Mouse (Mus musculus) cerebellum, postnatal 10 days (tissue): ENCODE data around the gene Cfap70.

Experiments used
- DNase-seq, 2 experiments: peaks; one replicate each; pipeline ENCODE4 v3.0.0; 2021; ENCODE audit warnings: mixed read lengths in 2 of 2

The Cfap70 gene

GRCm38 (mm10) chr14:20451765-20452331 lies at the start of gene Cfap70:
Gene Cfap70, minus strand, starts transcription at chr14:20452226.
- peak; percentile 77 to 80 for DNase-seq

- DNase-seq, result no peak
Observed at GRCm38 (mm10) chr14:20499982-20500381, 48.0 kb upstream of the Cfap70 start.

GRCm38 (mm10) chr14:20496603-20497002 lies 44.6 kb upstream of the Cfap70 start, which contains the start of gene Mss51:
Gene Mss51, minus strand, starts transcription at chr14:20496901.
- no peak for DNase-seq

DNA sequence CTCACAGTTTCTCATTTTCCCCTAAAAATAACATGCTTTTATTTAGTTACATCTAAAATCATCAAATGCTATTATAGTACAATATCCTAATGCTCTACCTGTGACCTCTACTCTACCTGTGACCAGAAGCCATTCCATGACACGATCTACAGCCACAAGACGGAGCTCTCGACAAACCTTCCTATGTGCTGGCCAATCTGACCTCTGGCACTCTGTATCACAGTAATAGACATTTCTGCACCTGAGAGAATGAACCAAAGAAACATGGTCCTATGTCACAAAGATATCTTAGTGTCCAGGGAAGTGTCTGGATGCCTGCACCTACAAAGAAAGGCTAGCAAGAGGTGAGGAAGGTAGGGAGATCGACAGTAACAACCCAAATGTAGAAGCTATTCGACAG lies 34.0 kb upstream of the Cfap70 start:
- DNase-seq, result no peak

GRCm38 (mm10) chr14:20482051-20482751 lies 30.2 kb upstream of the Cfap70 start:
- DNase-seq, result no peak

- peak; percentile 11 to 22 for DNase-seq
Observed at GRCm38 (mm10) chr14:20481211-20481610, 29.2 kb upstream of the Cfap70 start.

DNA sequence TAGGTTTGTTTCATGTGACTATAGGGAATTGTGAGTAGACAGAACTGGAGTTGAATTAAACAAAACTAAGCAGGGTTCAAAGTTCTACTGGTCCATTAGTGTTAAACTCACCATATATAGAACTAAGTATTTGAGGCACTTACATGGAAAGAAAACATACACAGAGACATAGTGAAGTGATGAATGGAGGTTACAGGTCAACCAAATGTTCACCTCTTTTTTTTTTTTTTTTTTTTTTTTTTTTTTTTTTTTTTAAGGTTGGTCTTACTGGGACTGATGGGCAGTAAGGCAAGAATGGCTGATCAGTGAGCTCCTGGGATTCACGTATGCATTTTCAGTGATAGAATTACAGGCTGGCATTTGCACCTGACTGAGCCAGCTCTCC lies 28.2 kb upstream of the Cfap70 start:
- no peak for DNase-seq

DNA sequence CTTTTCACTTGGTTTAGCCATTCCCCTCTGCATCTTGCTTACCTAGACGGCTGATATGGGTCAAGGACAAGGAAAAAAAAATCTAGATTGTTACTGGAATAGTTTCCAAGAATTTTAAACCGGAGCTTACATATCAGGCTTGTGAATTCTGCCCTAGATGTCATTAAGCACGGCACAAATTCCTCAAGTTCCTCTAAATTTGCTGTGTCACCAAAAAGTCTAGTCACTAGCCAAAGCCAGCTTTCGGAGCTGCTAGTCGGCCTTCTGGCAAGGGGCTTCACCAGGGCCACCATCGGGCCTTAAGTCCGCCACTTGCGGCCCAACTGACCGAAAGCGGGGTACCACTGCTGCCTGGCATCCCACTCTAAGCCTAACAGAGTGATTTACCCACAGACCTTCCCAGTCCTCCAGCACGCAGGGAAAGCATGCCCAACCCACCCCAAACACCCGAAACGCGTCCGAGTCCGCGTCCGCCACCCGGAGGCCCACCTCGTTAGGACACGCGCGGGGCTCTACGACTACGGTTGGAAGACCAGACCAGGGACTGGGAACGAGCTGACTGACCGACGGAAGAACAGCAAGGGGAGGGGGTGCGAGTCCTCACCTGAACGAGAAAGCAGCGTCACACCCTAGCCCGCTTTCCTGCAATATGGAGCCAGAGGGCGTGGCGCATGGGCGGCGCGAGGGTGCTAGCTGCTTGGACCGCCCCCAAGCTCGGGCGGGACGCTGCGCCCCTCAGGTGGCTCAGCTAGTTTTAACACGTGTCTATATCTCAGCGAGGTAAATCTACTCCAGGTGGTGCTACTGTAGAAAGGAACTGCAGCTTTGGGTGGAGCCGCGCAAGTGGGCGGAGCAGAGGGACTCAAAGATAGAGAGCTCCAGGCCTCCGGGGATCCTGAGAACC lies 27.5 kb upstream of the Cfap70 start, which contains the start of gene Anxa7:
Gene Anxa7, minus strand, starts transcription at position 843 of the 904 bp plus-strand sequence.
- peak; percentile 66 to 75 for DNase-seq

GRCm38 (mm10) chr14:20478801-20479200 lies 26.8 kb upstream of the Cfap70 start:
- DNase-seq, result no peak

DNA sequence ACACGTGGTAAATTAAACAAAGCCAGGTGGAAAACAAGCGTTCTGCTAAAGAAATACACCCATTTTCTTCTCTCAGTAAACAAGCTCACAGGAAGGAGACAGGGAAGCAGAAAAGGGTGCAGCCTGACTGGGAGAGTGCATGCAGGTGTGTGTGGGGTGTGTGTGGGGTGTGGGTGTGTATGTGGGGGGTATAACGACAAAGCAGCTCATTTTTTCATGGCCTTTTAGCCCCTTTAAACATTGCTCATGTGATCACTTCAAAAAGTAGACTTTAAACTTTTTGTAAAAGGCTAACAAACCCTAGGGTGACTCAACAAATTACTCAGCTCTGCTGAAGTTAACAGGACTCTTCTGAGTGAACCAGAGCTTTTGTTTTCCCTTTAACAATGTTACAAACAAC lies 26.4 kb upstream of the Cfap70 start:
- DNase-seq, result no peak

DNA sequence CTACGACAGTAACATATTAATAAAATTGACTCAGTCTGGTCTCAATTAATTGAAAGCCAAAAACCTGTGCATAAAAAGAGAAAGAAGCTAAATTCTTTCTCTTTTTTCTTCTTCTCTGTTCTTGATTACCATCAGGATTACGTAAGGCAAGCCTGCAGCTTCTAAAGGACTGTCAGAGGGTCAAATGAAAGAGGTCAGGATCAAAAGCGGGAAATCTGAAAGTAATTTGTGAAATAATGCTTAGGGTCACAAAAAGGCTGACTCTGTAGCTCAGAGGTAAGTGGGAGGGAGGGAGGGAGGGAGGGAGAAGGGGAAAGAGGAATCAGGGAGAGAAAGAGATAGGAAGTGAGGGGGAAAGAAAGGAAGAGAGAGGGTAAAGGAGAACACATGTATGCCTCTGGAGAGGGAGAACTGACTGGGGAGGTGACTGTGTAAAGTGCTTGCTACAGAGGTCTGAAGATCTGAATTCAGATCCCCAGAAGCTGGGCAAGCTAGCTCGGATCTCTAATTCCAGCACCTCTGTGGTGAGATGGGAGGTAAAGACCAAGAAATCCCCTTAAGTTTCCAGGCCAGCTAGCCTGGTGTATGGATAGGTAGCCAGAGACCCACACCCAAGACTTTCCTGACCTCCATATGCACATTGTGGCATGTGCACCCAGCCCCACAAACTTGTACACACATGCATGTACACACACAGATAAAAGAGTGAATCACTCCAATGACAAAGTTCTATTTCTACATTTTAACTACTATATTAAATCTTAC lies 25.4 kb upstream of the Cfap70 start:
- DNase-seq, result no peak

- peak; percentile 18 to 22 for DNase-seq
Observed at GRCm38 (mm10) chr14:20460216-20460615, 8.2 kb upstream of the Cfap70 start.

DNA sequence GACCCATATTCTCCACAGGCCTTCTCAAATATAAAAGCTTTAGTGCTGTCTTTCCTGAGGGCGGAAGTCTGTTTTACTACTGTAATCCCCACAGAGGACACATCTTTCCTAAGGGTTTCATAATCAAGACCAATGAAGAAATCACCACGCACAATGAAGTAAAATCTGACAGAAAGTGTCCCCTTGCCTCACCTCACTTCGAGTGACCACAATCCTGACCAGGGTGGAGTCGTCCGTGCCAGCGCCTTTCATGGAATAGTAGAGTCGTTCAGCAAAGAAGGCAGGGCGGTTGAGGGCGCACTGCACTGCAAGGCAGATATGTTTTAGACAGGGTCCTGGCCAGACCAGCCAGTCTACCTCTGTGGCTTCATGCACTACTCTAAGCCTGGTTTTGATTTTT lies 6.4 kb upstream of the Cfap70 start:
- no peak for DNase-seq

- DNase-seq, result peak in 1 of 2 experiments; percentile 16
Observed at GRCm38 (mm10) chr14:20452929-20453328, 903 bp upstream of the Cfap70 start.

GRCm38 (mm10) chr14:20451302-20451701 lies 724 bp downstream of the Cfap70 start:
- DNase-seq, result peak; percentile 19 to 26

DNA sequence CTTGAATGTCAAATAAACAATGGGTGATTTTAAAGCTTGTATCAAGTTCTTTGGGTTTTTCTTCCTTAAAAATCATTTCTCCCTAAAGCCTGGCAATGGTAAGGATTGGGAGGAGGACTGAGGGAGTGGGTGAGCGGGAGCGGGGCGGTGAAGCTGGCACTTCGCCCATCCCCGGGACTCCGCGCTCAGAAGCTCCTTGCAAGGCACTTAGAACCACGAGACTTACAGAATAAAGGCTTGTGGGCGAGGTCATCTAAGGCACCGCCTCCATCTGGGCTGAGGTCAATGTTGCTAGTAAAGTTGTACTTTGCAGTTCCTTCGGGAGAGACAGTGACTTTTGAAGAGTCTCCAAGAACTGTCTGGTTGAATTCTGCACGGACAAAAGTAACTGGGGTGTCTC lies 4.8 kb downstream of the Cfap70 start:
- DNase-seq, result peak; percentile 28 to 29

GRCm38 (mm10) chr14:20442252-20442651 lies 9.8 kb downstream of the Cfap70 start:
- no peak for DNase-seq

DNA sequence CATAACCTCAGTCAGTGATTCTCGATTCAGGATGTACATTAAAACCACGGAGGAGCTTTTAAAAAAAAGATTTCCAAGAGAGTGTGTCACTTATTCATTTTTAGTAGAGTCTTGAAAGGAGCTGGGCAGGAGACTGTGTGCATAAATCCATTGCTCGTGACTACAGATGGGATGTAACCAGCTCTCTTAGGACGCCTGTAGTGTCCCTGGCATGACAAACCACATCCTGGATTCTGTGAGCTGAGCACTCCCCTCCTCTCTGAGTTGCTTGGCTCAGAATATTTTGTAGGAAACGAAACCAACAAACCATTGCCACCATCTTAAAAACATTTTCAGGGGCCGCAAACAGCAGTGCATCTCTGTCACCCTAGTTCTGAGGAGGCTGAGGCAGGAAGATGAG lies 15.1 kb downstream of the Cfap70 start:
- DNase-seq, result peak; percentile 53 to 57

DNA sequence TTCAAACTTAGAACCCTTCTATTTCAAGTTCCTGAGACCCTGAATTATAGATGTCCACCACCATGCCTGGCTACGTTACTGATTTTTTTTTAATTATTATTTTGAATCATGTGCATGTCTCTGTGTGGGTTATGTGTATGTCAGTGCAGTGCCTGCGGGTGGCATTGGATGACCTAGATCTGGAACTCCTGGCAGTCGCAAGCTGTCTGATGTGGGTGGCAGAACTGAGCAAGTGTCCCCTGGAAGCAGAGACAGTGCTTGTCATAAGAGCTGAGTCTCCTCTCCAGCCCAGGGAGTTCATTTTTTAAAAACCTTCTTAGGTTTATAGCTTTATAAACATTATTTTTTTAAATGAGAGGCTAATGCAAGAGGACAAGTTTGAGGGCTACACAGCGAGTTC lies 19.6 kb downstream of the Cfap70 start:
- no peak for DNase-seq

GRCm38 (mm10) chr14:20431726-20432125 lies 20.3 kb downstream of the Cfap70 start:
- DNase-seq, result no peak

GRCm38 (mm10) chr14:20429833-20430232 lies 22.2 kb downstream of the Cfap70 start:
- DNase-seq, result no peak

GRCm38 (mm10) chr14:20428593-20428992 lies 23.4 kb downstream of the Cfap70 start:
- DNase-seq, result no peak

DNA sequence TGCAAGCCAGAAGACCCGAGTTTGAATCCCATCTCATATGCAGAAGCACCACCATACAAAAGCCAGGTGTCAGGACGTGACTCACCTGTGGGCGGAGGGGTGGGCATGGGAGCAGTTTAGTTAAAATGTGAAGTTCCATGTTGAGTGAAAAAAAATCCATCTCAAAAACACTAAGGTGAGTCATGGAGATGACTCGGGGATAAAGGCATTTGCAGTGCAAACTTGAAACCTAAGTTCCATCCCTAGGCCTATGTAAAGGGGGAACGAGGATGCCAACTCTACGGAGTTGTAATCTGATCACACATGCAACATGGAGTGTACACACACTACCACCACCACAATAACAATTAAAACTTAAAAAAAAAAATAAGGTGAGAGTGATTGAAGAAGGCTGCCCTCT lies 29.0 kb downstream of the Cfap70 start:
- no peak for DNase-seq
